Mouse (Mus musculus): ENCODE measurements around the gene Ank2.

Ank2 gene

GRCm38 (mm10) chr3:127109413-127109812, 389.7 kb downstream of the Ank2 start:
- no peak for DNase-seq

DNA sequence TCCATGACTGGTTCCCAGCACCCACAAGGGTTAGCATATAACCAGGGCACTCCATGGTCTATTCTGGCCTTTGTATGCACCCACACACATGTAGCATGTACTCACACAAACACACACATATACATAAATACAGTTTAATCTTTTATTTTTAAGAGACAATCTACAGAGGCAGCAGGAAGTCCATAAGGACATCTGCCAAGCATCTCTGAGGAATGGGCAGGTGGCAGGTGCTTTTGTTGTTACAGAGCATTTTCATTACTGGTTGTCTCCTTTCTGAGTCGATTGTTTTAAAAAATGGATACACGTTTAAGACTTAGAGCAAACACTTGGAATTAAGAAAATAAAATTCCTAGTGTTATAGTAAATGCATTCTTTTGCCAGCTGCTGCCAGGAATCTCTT, 390.7 kb downstream of the Ank2 start:
- no peak for DNase-seq

DNA sequence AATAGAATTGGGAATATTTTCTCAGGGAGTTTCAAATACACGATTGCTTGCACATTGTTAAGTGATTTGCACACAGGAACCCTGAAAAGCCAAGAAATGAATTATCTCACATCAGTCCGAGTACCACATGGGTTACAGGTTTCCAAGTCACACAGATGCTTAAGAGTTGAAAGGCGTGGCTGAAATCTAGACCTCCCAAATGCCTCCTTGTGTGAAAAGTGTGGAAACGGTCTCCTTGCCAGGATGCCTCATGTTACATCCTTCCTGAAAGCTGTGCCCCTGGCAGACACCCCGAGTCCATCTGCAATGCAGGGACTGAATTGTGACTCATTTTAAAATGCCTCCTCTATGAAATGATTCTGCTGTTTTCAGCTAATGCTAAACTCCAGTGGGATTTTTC, 391.9 kb downstream of the Ank2 start:
- DNase-seq, result no peak

GRCm38 (mm10) chr3:127101326-127101725, 397.8 kb downstream of the Ank2 start:
- DNase-seq, result no peak

DNA sequence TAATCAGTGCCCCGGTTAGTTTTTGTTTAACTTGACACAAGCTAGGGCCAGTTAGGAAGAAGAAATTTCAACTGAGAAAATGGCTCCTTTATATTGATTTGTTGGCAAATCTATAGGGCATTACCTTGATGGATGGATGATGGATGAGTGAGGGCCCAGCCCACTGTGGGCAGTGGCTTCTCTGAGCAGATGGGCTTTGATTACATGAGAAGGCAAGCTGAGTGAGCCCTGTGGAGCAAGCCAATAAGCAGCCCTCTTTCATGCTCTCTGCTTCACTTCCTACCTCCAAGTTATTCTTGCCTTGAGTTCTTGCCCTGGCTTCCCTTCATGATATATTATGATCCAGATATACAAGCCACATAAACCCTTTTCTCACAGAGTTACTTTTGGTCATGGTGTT, 401.4 kb downstream of the Ank2 start:
- DNase-seq, result no peak

- no peak for DNase-seq
These were observed 402.0 kb downstream of the Ank2 start for GRCm38 (mm10) chr3:127097106-127097505.

- no peak for DNase-seq
These were observed 405.5 kb downstream of the Ank2 start for GRCm38 (mm10) chr3:127093631-127094030.

DNA sequence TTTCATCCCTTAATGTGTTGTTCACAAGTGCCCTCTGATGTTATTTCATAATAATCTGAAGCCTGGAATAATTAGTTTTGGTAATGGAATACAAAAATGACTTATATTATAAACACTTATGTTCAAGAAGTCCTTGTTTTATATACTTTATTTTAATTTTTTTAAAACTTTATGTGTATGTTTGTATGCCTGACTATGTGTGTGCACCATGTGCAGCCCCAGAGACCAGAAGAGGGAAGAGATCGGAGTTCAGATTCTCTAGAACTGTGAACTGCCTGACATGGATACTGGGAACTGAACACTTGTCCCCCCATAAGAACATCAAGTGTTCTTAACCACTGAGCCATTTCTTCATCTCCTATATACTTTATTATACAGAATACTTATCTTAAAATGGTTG, 411.6 kb downstream of the Ank2 start:
- no peak for DNase-seq

- no peak for DNase-seq
These were observed 412.2 kb downstream of the Ank2 start for GRCm38 (mm10) chr3:127086834-127087506.

- no peak for DNase-seq
These were observed 421.8 kb downstream of the Ank2 start for GRCm38 (mm10) chr3:127077369-127077768.

GRCm38 (mm10) chr3:127075531-127076280, 423.4 kb downstream of the Ank2 start:
- no peak for DNase-seq

DNA sequence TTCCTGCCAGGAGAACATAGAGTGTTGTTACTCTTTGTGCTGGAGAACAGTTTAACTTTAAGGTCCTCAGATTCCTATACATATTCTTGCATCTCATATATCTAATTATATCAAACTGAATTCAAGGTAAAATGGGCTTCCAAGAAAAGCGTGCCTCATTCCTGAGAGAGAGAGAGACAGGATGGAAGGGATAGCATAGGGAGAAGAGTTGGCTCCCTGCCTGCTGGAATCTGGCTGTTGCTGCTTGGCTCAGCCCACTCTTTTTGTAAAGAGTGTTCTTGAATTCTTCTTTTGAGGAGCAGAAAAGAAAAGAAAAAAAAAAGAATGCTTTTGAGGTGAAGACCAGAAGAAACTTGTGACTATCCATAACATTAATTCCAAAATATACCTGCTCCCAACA, 427.7 kb downstream of the Ank2 start:
- DNase-seq, result no peak

DNA sequence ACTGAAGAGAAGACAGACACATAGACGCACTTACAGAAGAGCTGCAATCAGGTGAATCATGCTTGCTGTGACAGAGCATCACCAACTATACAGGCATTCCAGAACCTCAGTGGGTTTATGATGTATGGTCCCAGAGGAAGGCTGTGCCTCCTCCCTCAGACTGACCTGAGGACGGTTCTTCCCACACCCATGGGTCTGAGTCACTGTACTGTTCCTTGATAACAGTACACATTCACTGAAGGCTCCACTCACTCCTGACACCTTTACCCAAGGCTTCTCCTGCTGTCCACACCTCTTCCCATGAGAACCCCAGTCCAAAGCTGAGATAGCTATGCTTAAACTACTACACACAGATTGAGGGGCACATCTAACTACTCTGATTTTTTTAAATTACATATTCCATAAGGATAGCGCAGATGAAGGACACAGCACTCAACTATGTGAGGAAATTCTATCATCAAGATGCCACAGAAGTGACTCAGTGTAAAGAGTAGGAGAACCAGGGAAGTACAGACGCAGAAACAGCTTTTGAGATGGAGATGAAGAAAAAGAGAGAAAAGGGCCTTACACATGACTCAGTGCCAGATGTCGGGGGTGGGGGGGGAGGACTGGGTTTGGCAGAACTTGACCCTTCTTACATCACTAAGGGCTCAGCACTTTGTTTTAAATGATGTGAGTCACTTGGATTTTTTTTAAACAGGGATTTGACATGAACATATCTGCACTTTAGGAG, 435.3 kb downstream of the Ank2 start:
- DNase-seq, result no peak

GRCm38 (mm10) chr3:127059671-127060070, 439.5 kb downstream of the Ank2 start:
- no peak for DNase-seq

DNA sequence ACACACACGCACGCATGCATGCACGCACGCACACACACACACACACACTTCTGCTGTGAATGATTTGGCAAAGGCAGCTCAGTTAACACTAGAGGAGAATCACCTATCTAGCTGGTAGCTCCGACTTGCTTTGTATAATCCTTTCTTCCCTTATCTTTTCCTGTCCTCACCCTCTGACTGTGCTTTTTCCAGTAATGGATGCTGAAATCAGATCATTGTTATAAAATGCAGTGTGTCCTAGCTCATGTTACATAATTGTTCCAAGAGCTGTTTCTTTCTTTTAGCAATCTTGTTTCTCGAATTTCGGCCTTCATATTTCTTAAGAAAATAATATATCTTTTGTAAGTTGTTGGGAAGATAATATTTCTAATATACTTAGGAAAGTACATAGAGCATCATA, 457.9 kb downstream of the Ank2 start:
- no peak for DNase-seq

- no peak for DNase-seq
These were observed 460.6 kb downstream of the Ank2 start for GRCm38 (mm10) chr3:127038570-127038969.

GRCm38 (mm10) chr3:127036118-127036517, 463.0 kb downstream of the Ank2 start:
- DNase-seq, result no peak

DNA sequence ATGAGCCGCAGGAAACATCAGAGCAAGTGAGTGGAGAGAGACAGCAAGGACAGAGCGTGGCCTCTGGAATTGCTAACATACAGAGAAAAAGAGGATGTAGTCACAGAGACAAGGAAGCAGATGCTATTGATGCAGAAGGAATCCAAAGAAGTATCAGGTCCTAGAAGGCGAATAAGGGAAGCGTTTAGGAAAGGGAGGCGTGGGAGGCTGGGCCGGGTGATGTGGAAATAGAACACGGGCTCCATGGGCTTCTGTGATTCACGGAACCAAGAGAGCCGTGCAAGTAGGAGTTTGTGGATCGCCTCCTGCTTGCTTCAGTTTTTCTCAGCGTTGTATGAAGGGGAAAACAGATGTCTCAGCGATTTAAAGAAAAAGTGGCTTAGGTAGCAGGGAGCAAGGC, 463.6 kb downstream of the Ank2 start:
- DNase-seq, result no peak

- no peak for DNase-seq
These were observed 464.2 kb downstream of the Ank2 start for GRCm38 (mm10) chr3:127034983-127035382.

GRCm38 (mm10) chr3:127023992-127024391, 475.2 kb downstream of the Ank2 start:
- DNase-seq, result no peak

DNA sequence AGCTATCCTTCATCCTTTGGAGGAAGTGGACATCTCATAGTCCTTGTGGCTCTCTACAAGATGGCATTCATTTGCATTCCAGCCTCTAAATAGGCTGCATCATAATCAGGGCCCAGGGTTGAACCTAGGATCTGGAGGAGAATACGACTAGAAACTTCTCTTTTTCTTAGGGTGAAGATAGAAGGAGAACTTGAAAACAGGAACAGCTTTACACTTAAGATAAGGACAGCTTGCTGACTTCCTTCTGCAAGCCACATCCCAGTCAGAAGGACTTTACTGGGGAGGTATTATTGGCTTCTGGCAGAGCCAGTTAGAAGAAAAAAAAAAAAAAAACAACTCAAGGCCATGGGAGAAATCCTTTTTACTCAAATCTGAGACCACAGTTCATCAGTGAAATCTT, 479.0 kb downstream of the Ank2 start:
- no peak for DNase-seq

DNA sequence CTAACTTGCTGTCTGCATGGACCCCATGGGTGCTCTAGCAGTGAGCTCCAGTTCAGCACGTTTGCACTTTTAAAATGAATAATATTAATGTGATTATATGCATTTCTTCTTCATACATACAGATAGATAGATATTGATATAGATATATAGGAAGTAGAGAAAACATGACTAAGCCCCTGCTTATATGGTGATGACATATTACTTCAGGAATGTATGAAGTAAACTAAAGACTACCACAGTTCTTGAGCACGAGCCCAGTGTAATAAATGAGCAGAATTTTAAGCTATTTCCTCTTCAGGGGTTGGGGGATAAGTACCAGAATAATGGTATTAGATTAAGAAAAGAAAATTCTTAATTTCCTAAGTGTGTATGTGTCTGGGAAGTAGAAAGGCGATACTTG, 479.4 kb downstream of the Ank2 start:
- DNase-seq, result no peak

- DNase-seq, result no peak
These were observed 480.0 kb downstream of the Ank2 start for GRCm38 (mm10) chr3:127019109-127019508.

DNA sequence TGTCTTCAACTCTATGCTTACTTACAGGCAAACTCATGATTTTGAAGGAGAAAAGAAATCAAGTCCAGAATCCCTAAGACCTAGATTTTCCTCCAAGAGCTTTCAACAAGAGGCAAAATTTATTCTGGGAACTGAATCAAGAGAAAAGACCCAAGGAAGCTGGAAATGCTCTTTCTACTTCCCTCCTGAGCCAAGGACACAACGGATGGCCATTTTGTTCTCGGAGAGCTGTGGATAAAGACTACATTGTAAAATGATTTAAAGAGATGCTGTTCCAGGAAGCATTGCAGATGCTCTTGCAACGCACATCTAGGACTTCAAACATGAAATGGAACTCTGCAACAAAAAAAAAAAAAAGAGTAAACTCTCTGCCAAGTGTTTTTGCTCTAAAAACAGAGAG, 481.6 kb downstream of the Ank2 start:
- DNase-seq, result no peak

Data from liver (tissue).